Mouse (Mus musculus) lung, embryonic 14.5 days (tissue): ENCODE results near the gene Susd1. TPM values are rescaled to one million over a fixed set of nuclear protein-coding genes. Genes with fewer than 3 reads are reported as not detected.
A peak's percentile ranks its signal among the peaks of the same experiment; 100 is the strongest.

Source experiments
- ATAC-seq: fragments of 200-750 bp; cut with Nextera tagmentation; 2 replicates; pipeline ENCODE4 v1.8.0; 2017; ENCODE audit warnings: mild to moderate bottlenecking, moderate TSS enrichment, moderate library complexity; ENCODE audit not compliant: insufficient read depth
- DNase-seq: peaks from one replicate; pipeline ENCODE4 v3.0.0-alpha.2; 2015
- H3K27ac ChIP-seq: fragments of 300-500 bp; sonication (generic); 2 replicates; pipeline ENCODE4 v1.5.1; 2014; ENCODE audit warnings: low read depth, mild to moderate bottlenecking, moderate library complexity
- H3K27me3 ChIP-seq: fragments of 300-500 bp; sonication (generic); 2 replicates; pipeline ENCODE4 v1.6.1; 2014; ENCODE audit warnings: low read length, control low read depth; ENCODE audit not compliant: insufficient read depth
- H3K36me3 ChIP-seq: fragments of 300-500 bp; sonication (generic); 2 replicates; pipeline ENCODE4 v1.6.1; 2014; ENCODE audit warnings: control low read depth; ENCODE audit not compliant: insufficient read depth
- H3K4me1 ChIP-seq: fragments of 300-500 bp; sonication (generic); 2 replicates; pipeline ENCODE4 v1.6.1; 2014; ENCODE audit warnings: antibody characterized with exemption, control low read depth; ENCODE audit not compliant: insufficient read depth
- H3K4me2 ChIP-seq: fragments of 300-500 bp; sonication (generic); 2 replicates; pipeline ENCODE4 v1.6.1; 2014; ENCODE audit warnings: mild to moderate bottlenecking
- H3K4me3 ChIP-seq: fragments of 300-500 bp; sonication (generic); 2 replicates; pipeline ENCODE4 v1.5.1; 2014; ENCODE audit warnings: low read depth, low read length
- H3K9ac ChIP-seq: fragments of 300-500 bp; sonication (generic); 2 replicates; pipeline ENCODE4 v1.6.1; 2014
- H3K9me3 ChIP-seq: fragments of 300-500 bp; sonication (generic); 2 replicates; pipeline ENCODE4 v1.6.1; 2016; ENCODE audit warnings: low read depth, low read length, control low read depth
- CTCF ChIP-seq: IDR thresholded peaks from 2 replicates; pipeline ENCODE4 v1.5.1; 2016; ENCODE audit warnings: antibody characterized with exemption, low read depth
- WGBS: fragments of 180-500 bp; shearing (Covaris S2); extraction: QIAGEN DNeasy Blood & Tissue Kit; methylation state at CpG from one replicate; pipeline ENCODE4 v1.1.7; 2014; 5-methylcytosine and 5-hydroxymethylcytosine counted together
- polyA plus RNA-seq: library from polyadenylated mRNA; unstranded; fragments of >200 nt; fragmentation: Nextera tagmentation; extraction: Ambion mirVana; gene quantifications from 2 replicates; pipeline ENCODE4 v1.2.1, GENCODE M21; 2014

Susd1 gene
- polyA plus RNA-seq, 1 experiment from 2014 or later, result 5.1 TPM

- TF ChIP-seq CTCF, result no peak
- Histone ChIP-seq H3K4me1 (no peaks in the 10 kb centered on the region), H3K9me3 (no peaks in the 10 kb centered on the region), H3K4me3 (no peak overlapping the region), H3K9ac (no peak overlapping the region), H3K36me3 (no peaks in the 10 kb centered on the region), H3K27ac (no peak overlapping the region), H3K4me2 (no peak overlapping the region), H3K27me3 (no peaks in the 10 kb centered on the region)
- ATAC-seq, result no peak
- WGBS, result 55% methylated on average over 5 of the region's 5 CpGs
- DNase-seq, result peak; percentile 63
These were observed 65.8 kb downstream of the Susd1 start for GRCm38 (mm10) chr4:59372546-59373157.

- Histone ChIP-seq H3K4me3 (no peak overlapping the region), H3K27me3 (no peaks in the 10 kb centered on the region), H3K27ac (no peak overlapping the region), H3K9me3 (no peaks in the 10 kb centered on the region), H3K9ac (no peak overlapping the region), H3K36me3 (no peaks in the 10 kb centered on the region), H3K4me2 (no peak overlapping the region), H3K4me1 (no peaks in the 10 kb centered on the region)
- WGBS, result 85% methylated on average over 5 of the region's 5 CpGs
- TF ChIP-seq CTCF, result no peak
- ATAC-seq, result no peak
- no peak for DNase-seq
These were observed 66.5 kb downstream of the Susd1 start for GRCm38 (mm10) chr4:59371910-59372309.

- peaks cover 1% of the 10 kb centered on the region; the same call in 1 of the 2 replicates for H3K4me1 ChIP-seq
- DNase-seq (no peak), ATAC-seq (no peak)
- H3K36me3 ChIP-seq, result no peaks in the 10 kb centered on the region
- no peak overlapping the region for H3K4me3 ChIP-seq
- H3K27ac ChIP-seq, result no peak overlapping the region
- no peak for TF ChIP-seq CTCF
- H3K9me3 ChIP-seq, result no peaks in the 10 kb centered on the region
- H3K4me2 ChIP-seq, result no peak overlapping the region
- WGBS, result 96% methylated on average over 2 of the region's 2 CpGs
- H3K27me3 ChIP-seq, result no peaks in the 10 kb centered on the region
- no peak overlapping the region for H3K9ac ChIP-seq
These were observed 68.5 kb downstream of the Susd1 start for GRCm38 (mm10) chr4:59369941-59370340.

- ATAC-seq (no peak), DNase-seq (no peak)
- no peak overlapping the region for H3K9ac ChIP-seq
- WGBS, result 68% methylated on average over 9 of the region's 9 CpGs
- no peak overlapping the region for H3K27ac ChIP-seq
- TF ChIP-seq CTCF, result no peak
- H3K4me1 ChIP-seq, result peaks cover 19% of the 10 kb centered on the region
- H3K36me3 ChIP-seq, result no peaks in the 10 kb centered on the region
- no peaks in the 10 kb centered on the region for H3K9me3 ChIP-seq
- H3K4me3 ChIP-seq, result no peak overlapping the region
- H3K4me2 ChIP-seq, result no peak overlapping the region
- H3K27me3 ChIP-seq, result no peaks in the 10 kb centered on the region
These were observed 70.3 kb downstream of the Susd1 start for GRCm38 (mm10) chr4:59368118-59368517.

GRCm38 (mm10) chr4:59366206-59366605 lies 72.2 kb downstream of the Susd1 start:
- Histone ChIP-seq H3K27me3 (no peaks in the 10 kb centered on the region), H3K36me3 (no peaks in the 10 kb centered on the region), H3K4me1 (peaks cover 19% of the 10 kb centered on the region), H3K9ac (no peak overlapping the region), H3K4me2 (no peak overlapping the region), H3K27ac (no peak overlapping the region), H3K4me3 (no peak overlapping the region), H3K9me3 (no peaks in the 10 kb centered on the region)
- DNase-seq (no peak), ATAC-seq (no peak)
- TF ChIP-seq CTCF, result no peak
- WGBS, result 87% methylated on average over 9 of the region's 9 CpGs

GRCm38 (mm10) chr4:59365571-59365970 lies 72.9 kb downstream of the Susd1 start:
- H3K4me3 ChIP-seq, result no peak overlapping the region
- H3K27me3 ChIP-seq, result no peaks in the 10 kb centered on the region
- no peaks in the 10 kb centered on the region for H3K9me3 ChIP-seq
- no peak overlapping the region for H3K4me2 ChIP-seq
- peaks cover 19% of the 10 kb centered on the region for H3K4me1 ChIP-seq
- DNase-seq (no peak), ATAC-seq (no peak)
- no peaks in the 10 kb centered on the region for H3K36me3 ChIP-seq
- H3K27ac ChIP-seq, result no peak overlapping the region
- 86% methylated on average over 12 of the region's 12 CpGs for WGBS
- no peak overlapping the region for H3K9ac ChIP-seq
- no peak for TF ChIP-seq CTCF

GRCm38 (mm10) chr4:59364229-59365173 lies 73.9 kb downstream of the Susd1 start:
- no peaks in the 10 kb centered on the region for H3K27me3 ChIP-seq
- H3K4me2 ChIP-seq, result no peak overlapping the region
- TF ChIP-seq CTCF, result no peak
- H3K36me3 ChIP-seq, result no peaks in the 10 kb centered on the region
- ATAC-seq (peak; percentile 32), DNase-seq (peak; percentile 82)
- WGBS, result 48% methylated on average over 10 of the region's 10 CpGs
- H3K9me3 ChIP-seq, result no peaks in the 10 kb centered on the region
- no peak overlapping the region for H3K4me3 ChIP-seq
- H3K4me1 ChIP-seq, result peaks cover 19% of the 10 kb centered on the region
- peak overlapping the region; percentile 42; the same call in 1 of the 2 replicates for H3K27ac ChIP-seq
- no peak overlapping the region for H3K9ac ChIP-seq
